Mouse (Mus musculus): ENCODE data around the gene Nacad. TPM values are rescaled to one million over a fixed set of nuclear protein-coding genes. Genes with fewer than 3 reads are reported as not detected.

Nacad gene
- polyA plus RNA-seq, 1 experiment = 1.7 TPM

- TF ChIP-seq POLR2A (IDR thresholded peaks at IDR 0.05; ENCODE audit: low read depth, low read length) = no peak
- no peak for TF ChIP-seq CTCF (IDR thresholded peaks at IDR 0.05; ENCODE audit: extremely low read depth, insufficient read length, insufficient replicate concordance, low read depth, low read length)
- no peak overlapping the region for H3K4me3 ChIP-seq (ENCODE audit: low read depth, low read length)
- H3K36me3 ChIP-seq (ENCODE audit: control insufficient read depth, insufficient read depth, low read length) = no peaks in the 10 kb centered on the region
- no peaks in the 10 kb centered on the region for H3K27me3 ChIP-seq (ENCODE audit: control insufficient read depth, insufficient read depth, low read length)
- H3K27ac ChIP-seq (ENCODE audit: insufficient read depth, low read depth, low read length) = no peak overlapping the region
- 75% methylated on average over 2 of the region's 2 CpGs for WGBS
- H3K4me1 ChIP-seq (ENCODE audit: control insufficient read depth, insufficient read depth, insufficient read length, low read length) = no peaks in the 10 kb centered on the region; the same call in 1 of the 2 replicates
These were observed 56.1 kb downstream of the Nacad start for GRCm38 (mm10) chr11:6549770-6550169.

Other genes starting within 250 kb of the Nacad start
- gene Zmiz2, start 217.0 kb downstream of the Nacad start, polyA plus RNA-seq (2012; rRNA removed) = 68.7 and 85.9 TPM in 2 replicates
- gene Ppia, start 190.6 kb downstream of the Nacad start, polyA plus RNA-seq (2012; rRNA removed) = 275 and 276 TPM in 2 replicates
- gene H2afv, start 161.6 kb downstream of the Nacad start, polyA plus RNA-seq (2012; rRNA removed) = 63.8 and 141 TPM in 2 replicates
- gene Purb, start 130.1 kb downstream of the Nacad start, polyA plus RNA-seq (2012; rRNA removed) = 4.2 and 7.0 TPM in 2 replicates
- 9.8 and 15.5 TPM in 2 replicates for gene Myo1g, start 85.1 kb downstream of the Nacad start, polyA plus RNA-seq (2012; rRNA removed)
- 25.7 and 39.0 TPM in 2 replicates for gene Ccm2, start 59.2 kb downstream of the Nacad start, polyA plus RNA-seq (2012; rRNA removed)
- gene Tbrg4, start 20.0 kb upstream of the Nacad start, polyA plus RNA-seq (2012; rRNA removed) = 85.9 and 101 TPM in 2 replicates
- gene Wap, start 32.6 kb upstream of the Nacad start, polyA plus RNA-seq (2012; rRNA removed) = not detected in 2 replicates
- 2.7 and 3.5 TPM in 2 replicates for gene Ramp3, start 52.5 kb upstream of the Nacad start, polyA plus RNA-seq (2012; rRNA removed)
- not detected in 2 replicates for gene Gm11983, start 231.6 kb upstream of the Nacad start, polyA plus RNA-seq (2012; rRNA removed)